Mouse (Mus musculus): ENCODE results near the gene Pigk. TPM values are rescaled to one million over a fixed set of nuclear protein-coding genes. Genes with fewer than 3 reads are reported as not detected.

Pigk gene
- polyA plus RNA-seq, 1 experiment: 3.9 TPM

DNA sequence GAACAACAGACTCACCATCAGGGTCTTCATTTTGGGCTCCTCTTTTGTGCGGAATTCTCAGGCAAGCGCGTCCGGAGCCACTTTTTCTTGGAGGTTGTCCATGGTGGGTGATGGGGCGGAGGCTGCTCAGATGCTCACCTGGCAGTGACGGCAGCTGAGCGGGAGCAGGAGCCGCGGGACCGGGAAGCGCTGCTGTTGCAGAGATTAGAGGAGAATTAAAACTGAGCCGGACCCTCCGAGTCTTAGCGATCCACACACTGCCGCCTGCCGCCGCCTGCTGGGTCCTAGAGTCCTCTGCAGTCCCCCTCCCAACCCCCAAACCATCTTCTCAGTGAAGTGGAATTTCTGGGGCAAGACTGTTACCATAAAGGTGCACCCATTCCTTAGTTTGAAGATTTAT is 268.1 kb downstream of the Pigk start, which contains the start of gene St6galnac5:
Gene St6galnac5 (minus strand): TSS at position 259 of the 400 bp plus-strand sequence.
- Histone ChIP-seq H3K36me3 (ENCODE audit: control insufficient read depth, insufficient read depth, low read length) (no peaks in the 10 kb centered on the region), H3K27me3 (ENCODE audit: control insufficient read depth, insufficient read depth, low read length) (peaks cover 4% of the 10 kb centered on the region; the same call in 1 of the 2 replicates), H3K27ac (ENCODE audit: insufficient read depth, low read depth, low read length) (no peak within 1 kb of the TSS), H3K4me1 (ENCODE audit: control insufficient read depth, insufficient read depth, insufficient read length, low read length) (no peaks in the 10 kb centered on the region; the same call in 1 of the 2 replicates), H3K4me3 (ENCODE audit: low read depth, low read length) (peak within 1 kb of the TSS; percentile 8; the same call in 1 of the 2 replicates)
- 3% methylated on average over 17 of the region's 17 CpGs for WGBS
- TF ChIP-seq POLR2A (IDR thresholded peaks at IDR 0.05; ENCODE audit: low read depth, low read length): no peak
- TF ChIP-seq CTCF (IDR thresholded peaks at IDR 0.05; ENCODE audit: extremely low read depth, insufficient read length, insufficient replicate concordance, low read depth, low read length): no peak

DNA sequence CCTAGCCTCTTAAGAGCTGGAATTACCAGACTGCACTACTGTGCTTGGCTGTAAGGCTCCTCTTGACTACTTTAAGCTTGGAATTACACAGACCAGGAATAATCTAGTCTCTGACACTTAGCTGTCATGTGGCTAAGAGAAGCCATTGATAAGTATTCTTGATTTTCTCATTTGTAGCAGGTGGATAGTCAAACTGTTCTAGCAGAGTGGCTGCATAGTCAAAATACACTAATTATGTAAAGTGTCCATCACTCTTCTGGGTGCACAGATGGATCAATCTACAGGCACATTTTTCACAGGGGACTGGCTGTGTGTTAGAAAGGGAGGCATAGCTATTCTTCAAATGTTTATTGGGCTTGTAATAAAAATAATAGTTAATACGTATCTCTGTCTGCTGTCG is 276.9 kb downstream of the Pigk start:
- Histone ChIP-seq H3K4me1 (ENCODE audit: control insufficient read depth, insufficient read depth, insufficient read length, low read length) (no peaks in the 10 kb centered on the region), H3K27me3 (ENCODE audit: control insufficient read depth, insufficient read depth, low read length) (no peaks in the 10 kb centered on the region), H3K36me3 (ENCODE audit: control insufficient read depth, insufficient read depth, low read length) (no peaks in the 10 kb centered on the region), H3K27ac (ENCODE audit: insufficient read depth, low read depth, low read length) (no peak overlapping the region), H3K4me3 (ENCODE audit: low read depth, low read length) (no peak overlapping the region)
- WGBS: 79% methylated on average over 2 of the region's 2 CpGs
- TF ChIP-seq CTCF (IDR thresholded peaks at IDR 0.05; ENCODE audit: extremely low read depth, insufficient read length, insufficient replicate concordance, low read depth, low read length): no peak
- TF ChIP-seq POLR2A (IDR thresholded peaks at IDR 0.05; ENCODE audit: low read depth, low read length): no peak

DNA sequence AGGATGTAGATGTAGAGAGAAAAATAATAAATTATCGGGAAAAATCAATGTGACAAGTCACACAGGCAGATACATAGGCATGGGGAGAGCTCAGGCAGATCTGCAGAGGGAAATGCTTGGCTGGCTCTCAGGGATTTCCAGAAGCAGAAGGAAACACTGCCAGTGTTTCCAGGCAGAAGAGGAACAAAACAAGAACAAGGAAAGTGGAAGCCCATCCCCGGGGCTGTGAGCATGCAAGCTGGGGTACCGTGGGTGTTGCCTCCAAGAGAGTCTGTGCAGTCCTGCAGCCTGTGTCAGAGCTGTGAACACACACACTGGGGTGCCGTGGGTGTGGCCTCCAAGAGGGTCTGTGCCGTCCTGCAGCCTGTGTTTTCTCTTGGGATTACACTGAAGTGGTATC is 279.7 kb downstream of the Pigk start:
- TF ChIP-seq POLR2A (IDR thresholded peaks at IDR 0.05; ENCODE audit: low read depth, low read length): no peak
- TF ChIP-seq CTCF (IDR thresholded peaks at IDR 0.05; ENCODE audit: extremely low read depth, insufficient read length, insufficient replicate concordance, low read depth, low read length): no peak
- Histone ChIP-seq H3K4me1 (ENCODE audit: control insufficient read depth, insufficient read depth, insufficient read length, low read length) (no peaks in the 10 kb centered on the region), H3K4me3 (ENCODE audit: low read depth, low read length) (no peak overlapping the region), H3K27me3 (ENCODE audit: control insufficient read depth, insufficient read depth, low read length) (no peaks in the 10 kb centered on the region), H3K36me3 (ENCODE audit: control insufficient read depth, insufficient read depth, low read length) (no peaks in the 10 kb centered on the region), H3K27ac (ENCODE audit: insufficient read depth, low read depth, low read length) (no peak overlapping the region)
- WGBS: 38% methylated on average over 5 of the region's 5 CpGs

DNA sequence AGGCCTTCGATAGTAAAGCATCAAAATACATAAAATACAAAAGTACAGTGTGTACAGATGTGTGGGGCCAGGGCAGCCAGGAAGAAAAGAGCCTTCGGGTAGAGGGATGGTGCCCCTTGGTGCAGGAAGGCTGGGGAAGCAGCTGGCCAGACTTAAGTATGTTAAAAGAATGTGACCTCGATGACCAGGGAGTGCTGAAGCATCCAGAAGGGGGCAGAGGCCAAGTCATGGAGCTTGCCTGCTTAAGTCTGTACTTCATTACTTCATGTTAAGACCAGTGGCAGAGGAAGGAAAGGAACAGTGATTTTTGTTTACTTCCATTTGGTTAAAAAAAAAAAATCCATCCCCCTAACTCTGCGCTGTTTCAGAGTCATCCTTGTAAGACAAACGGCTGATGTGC is 284.2 kb downstream of the Pigk start:
- no peak for TF ChIP-seq POLR2A (IDR thresholded peaks at IDR 0.05; ENCODE audit: low read depth, low read length)
- no peak for TF ChIP-seq CTCF (IDR thresholded peaks at IDR 0.05; ENCODE audit: extremely low read depth, insufficient read length, insufficient replicate concordance, low read depth, low read length)
- Histone ChIP-seq H3K36me3 (ENCODE audit: control insufficient read depth, insufficient read depth, low read length) (no peaks in the 10 kb centered on the region), H3K4me1 (ENCODE audit: control insufficient read depth, insufficient read depth, insufficient read length, low read length) (no peaks in the 10 kb centered on the region), H3K27me3 (ENCODE audit: control insufficient read depth, insufficient read depth, low read length) (no peaks in the 10 kb centered on the region), H3K4me3 (ENCODE audit: low read depth, low read length) (no peak overlapping the region), H3K27ac (ENCODE audit: insufficient read depth, low read depth, low read length) (no peak overlapping the region)
- WGBS: 58% methylated on average over 5 of the region's 5 CpGs

DNA sequence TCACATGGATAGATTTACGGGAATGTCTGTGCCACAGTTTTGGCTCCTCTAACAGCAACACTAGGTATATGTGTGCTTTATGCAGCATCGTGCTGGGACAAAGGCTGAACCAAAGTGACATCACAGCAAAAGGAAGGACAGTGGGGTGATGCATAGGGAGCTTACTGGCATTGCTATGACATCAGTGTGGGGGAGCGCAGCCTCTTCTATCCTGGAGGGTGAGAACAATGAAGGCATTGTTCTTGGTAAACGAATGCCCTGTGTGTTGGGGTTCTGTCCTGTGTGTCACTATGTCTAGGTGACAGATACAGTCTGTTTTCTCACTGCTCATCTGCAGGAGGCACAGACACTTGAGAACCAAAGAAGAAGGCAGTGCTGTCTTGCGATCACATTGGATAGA is 285.0 kb downstream of the Pigk start:
- Histone ChIP-seq H3K27ac (ENCODE audit: insufficient read depth, low read depth, low read length) (no peak overlapping the region), H3K4me1 (ENCODE audit: control insufficient read depth, insufficient read depth, insufficient read length, low read length) (no peaks in the 10 kb centered on the region), H3K4me3 (ENCODE audit: low read depth, low read length) (no peak overlapping the region), H3K27me3 (ENCODE audit: control insufficient read depth, insufficient read depth, low read length) (no peaks in the 10 kb centered on the region), H3K36me3 (ENCODE audit: control insufficient read depth, insufficient read depth, low read length) (no peaks in the 10 kb centered on the region)
- TF ChIP-seq POLR2A (IDR thresholded peaks at IDR 0.05; ENCODE audit: low read depth, low read length) (no peak), CTCF (IDR thresholded peaks at IDR 0.05; ENCODE audit: extremely low read depth, insufficient read length, insufficient replicate concordance, low read depth, low read length) (no peak)
- WGBS: 67% methylated on average over 5 of the region's 5 CpGs

DNA sequence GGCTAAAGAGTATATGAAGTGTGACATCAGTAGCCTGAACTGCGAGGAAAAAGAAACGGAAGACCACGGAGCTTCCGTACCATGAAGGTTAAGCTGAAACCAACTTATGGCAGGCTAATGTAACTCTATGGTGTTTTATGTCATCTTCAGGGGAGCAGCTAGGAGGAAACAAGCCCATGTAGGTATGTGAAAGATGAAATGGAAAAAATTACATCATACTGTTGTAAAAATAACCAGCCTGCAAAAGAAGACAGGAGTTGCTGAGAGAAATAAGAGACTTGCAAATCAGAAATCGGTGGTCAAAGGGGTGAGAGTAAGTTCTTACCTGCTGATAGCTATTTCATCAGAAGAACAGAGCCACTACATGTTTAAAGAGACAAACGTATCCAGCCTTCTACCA is 293.0 kb downstream of the Pigk start:
- Histone ChIP-seq H3K27ac (ENCODE audit: insufficient read depth, low read depth, low read length) (no peak overlapping the region), H3K4me1 (ENCODE audit: control insufficient read depth, insufficient read depth, insufficient read length, low read length) (no peaks in the 10 kb centered on the region), H3K4me3 (ENCODE audit: low read depth, low read length) (no peak overlapping the region), H3K27me3 (ENCODE audit: control insufficient read depth, insufficient read depth, low read length) (no peaks in the 10 kb centered on the region), H3K36me3 (ENCODE audit: control insufficient read depth, insufficient read depth, low read length) (no peaks in the 10 kb centered on the region)
- WGBS: 80% methylated on average over 6 of the region's 6 CpGs
- no peak for TF ChIP-seq CTCF (IDR thresholded peaks at IDR 0.05; ENCODE audit: extremely low read depth, insufficient read length, insufficient replicate concordance, low read depth, low read length)
- TF ChIP-seq POLR2A (IDR thresholded peaks at IDR 0.05; ENCODE audit: low read depth, low read length): no peak

DNA sequence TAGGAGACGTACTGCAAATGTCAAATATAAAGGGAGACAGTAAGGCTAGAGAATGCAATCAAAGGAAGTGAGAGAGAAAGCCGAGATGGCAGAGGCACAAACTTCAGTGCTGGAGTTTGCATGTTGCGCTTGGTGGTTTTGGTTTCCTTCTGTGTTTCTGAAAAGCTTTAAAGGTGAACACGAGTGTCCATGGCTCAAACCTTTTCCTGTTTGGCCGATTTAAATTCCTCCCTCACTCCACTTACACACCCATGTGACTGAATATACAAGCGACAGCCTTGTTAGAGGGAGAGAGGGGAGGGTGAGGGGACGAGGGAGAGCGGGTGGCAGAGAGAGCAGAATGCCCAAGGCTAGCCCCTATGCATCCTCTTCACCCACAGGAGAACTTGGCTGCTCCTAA is 302.5 kb downstream of the Pigk start:
- WGBS: 49% methylated on average over 8 of the region's 8 CpGs
- H3K27ac ChIP-seq (ENCODE audit: insufficient read depth, low read depth, low read length): no peak overlapping the region
- H3K36me3 ChIP-seq (ENCODE audit: control insufficient read depth, insufficient read depth, low read length): no peaks in the 10 kb centered on the region
- no peaks in the 10 kb centered on the region for H3K4me1 ChIP-seq (ENCODE audit: control insufficient read depth, insufficient read depth, insufficient read length, low read length)
- no peak for TF ChIP-seq CTCF (IDR thresholded peaks at IDR 0.05; ENCODE audit: extremely low read depth, insufficient read length, insufficient replicate concordance, low read depth, low read length)
- no peak for TF ChIP-seq POLR2A (IDR thresholded peaks at IDR 0.05; ENCODE audit: low read depth, low read length)
- H3K27me3 ChIP-seq (ENCODE audit: control insufficient read depth, insufficient read depth, low read length): no peaks in the 10 kb centered on the region
- no peak overlapping the region for H3K4me3 ChIP-seq (ENCODE audit: low read depth, low read length)
